Mouse (Mus musculus) left cerebral cortex, adult 18-20 months (tissue): ENCODE results near the gene Sh3rf3. TPM values are rescaled to one million over a fixed set of nuclear protein-coding genes. Genes with fewer than 3 reads are reported as not detected.

Experiments used
- DNase-seq, 2 experiments: peaks; one replicate each; pipeline ENCODE4 v3.0.0; 2021 to 2022; ENCODE audit warnings: low spot score in 2 of 2, mixed read lengths in 1 of 2
- total RNA-seq, 2 experiments: library from RNA; stranded (reverse); gene quantifications; 2 replicates each; pipeline ENCODE4 v1.2.3; 2021

Sh3rf3 gene
- total RNA-seq, 2 experiments from 2014 or later, result 43.7 to 45.5 TPM

DNA sequence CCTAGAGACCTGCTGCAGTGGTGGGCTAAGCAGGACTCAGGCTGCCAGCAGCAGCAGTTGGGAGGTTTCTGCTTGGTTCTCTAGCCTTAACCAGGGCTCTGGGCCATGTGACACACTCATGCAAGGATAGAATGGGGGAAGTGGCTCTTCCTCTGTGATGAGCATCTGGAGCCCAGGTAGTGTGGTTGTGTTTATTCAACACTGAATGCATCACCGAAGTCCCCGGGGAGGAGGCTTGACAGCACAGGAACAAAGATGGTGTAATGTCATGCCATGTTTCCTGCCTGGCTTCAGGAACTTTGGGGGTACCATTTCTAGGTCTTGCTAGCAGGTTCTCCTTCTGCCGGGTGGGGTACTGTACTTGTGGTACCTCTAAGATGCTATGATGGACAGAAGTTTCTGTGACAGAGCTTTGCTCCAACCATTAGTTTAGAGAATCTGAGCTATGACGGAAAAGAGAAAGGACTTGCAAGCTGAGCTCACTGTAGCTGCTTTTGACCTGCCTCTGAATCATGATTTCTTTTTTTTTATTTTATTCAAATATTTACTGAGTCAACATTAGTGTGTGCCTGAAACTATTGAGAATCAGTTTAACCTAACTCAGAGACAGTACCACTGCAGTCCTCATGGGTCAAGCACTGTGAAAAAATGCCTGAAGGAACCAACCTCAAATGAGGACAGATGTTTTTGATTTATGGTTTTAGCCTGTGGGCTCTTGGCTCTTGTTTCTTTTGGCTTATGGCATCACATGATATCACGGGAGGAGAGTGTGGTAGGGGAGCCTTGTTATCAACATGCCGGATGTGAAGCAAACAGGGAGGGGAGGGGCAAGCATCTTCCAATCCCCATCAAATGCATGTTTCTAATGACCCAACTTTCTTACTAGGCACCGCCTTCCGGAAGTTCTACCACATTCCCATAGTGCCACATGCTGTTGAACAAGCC lies 102.4 kb downstream of the Sh3rf3 start:
- DNase-seq, result no peak

DNA sequence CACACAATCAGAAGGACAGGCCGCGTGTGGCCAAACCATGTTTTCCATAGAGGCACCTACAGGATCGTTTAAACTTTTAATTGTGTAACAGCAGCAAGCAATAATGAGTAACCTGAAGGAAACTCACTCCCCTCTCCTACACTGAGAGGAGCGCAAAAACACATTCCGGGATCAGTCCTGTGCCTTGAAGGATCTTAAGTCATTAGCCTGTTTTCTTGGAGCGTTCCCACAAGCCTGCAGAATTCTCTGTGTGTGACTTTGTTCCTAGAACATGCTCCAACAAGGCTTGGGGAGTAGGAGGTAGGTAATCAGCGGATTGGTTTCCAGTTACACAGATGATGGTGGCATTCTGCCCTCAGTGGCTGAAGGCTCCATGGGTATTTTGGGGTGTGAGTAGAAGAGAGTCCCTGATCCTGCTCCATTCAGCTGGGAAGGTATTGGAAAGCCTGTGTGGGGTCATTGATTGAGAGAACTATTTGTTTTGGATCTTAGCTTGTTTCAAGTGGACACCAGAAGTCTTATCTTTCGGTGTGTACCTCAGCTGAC lies 108.6 kb downstream of the Sh3rf3 start:
- DNase-seq, result no peak

- DNase-seq, result no peak
These were observed 109.2 kb downstream of the Sh3rf3 start for GRCm38 (mm10) chr10:58922216-58922829.

DNA sequence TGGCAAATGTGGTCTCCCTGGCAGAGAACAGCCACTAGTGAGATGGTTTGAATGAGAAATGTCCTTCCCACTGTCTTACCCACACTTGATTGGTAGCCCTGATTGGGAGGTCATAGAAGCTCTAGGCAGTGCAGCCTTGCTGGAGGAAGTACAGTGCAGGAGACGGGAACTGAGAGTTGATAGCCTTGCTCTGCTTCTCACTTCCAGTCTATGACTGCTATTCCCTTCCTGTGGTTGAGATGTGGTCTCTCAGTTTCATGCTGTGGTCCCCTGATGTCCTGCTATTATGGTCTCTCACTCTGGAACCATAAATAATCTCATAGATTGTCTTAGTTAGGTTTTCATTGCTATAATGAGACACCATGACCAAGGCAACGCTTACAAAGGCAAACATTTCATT lies 109.8 kb downstream of the Sh3rf3 start:
- DNase-seq, result no peak

DNA sequence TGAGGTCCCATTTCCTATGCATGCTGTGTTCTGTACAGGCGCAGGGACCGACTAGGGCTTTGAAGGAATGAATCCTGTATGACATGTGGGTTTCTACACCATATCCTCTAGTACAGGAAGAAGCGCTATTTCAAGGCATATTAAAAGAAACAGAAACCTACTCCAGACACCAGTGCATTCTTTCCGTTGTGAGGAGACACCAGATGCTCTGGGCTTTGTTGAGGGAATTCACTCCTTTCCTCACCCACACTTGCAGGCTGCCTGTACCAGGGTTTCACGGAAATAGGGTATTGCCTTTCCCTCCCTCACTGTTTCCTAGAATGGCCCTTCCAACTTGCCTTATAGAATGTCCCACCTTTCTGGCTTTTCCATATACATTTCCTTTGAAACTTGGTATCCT lies 113.4 kb downstream of the Sh3rf3 start:
- DNase-seq, result peak in 1 of 2 experiments; percentile 52

DNA sequence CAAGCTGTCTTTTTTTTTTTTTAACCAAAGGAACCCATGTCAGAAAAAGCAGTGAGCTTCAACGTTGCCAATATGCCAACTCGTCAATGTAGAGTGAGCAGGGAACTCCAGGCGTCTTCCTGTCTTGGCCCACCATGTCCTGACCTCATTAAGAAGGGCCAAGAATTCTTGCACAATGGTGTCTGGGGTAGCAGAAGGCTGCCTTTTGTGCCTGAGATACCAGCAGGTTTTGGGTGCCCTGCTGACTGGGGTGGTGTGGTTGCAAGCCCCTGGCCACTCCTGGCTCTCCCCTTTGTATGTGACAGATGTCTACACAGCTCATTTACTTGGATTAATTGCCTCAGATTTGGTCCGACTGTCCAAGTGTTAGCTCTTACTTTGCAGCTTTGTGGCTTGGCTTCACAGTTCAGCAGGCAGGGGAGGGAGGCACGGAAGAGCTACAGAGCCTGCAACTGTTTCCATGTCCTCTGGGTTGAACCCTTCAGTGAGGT lies 115.8 kb downstream of the Sh3rf3 start:
- DNase-seq, result no peak

- DNase-seq, result peak in 1 of 2 experiments; percentile 23
These were observed 119.1 kb downstream of the Sh3rf3 start for GRCm38 (mm10) chr10:58932151-58932773.

GRCm38 (mm10) chr10:58935606-58936005 lies 122.4 kb downstream of the Sh3rf3 start:
- no peak for DNase-seq

GRCm38 (mm10) chr10:58936441-58936860 lies 123.3 kb downstream of the Sh3rf3 start:
- DNase-seq, result no peak

GRCm38 (mm10) chr10:58937521-58937920 lies 124.4 kb downstream of the Sh3rf3 start:
- DNase-seq, result no peak

DNA sequence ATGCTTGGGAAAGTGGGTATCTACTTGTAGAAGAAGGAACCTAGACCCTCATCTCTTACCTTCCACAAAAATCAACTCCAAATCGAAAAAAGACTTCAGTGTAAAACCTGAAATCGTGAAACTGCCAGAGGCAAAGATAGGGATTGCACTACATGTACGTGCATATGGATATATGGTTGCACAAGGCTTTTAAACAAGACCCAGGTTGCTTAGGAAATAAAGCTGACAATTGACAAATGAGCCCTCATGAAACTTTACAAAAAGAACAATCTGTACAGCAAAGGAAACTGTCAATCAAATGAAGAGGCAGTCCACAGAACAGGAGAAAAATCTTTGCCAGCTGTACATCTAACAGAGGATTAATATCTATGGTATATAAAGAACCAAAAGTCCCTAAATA lies 129.7 kb downstream of the Sh3rf3 start:
- DNase-seq, result no peak

- DNase-seq, result no peak
These were observed 130.7 kb downstream of the Sh3rf3 start for GRCm38 (mm10) chr10:58943661-58944400.

DNA sequence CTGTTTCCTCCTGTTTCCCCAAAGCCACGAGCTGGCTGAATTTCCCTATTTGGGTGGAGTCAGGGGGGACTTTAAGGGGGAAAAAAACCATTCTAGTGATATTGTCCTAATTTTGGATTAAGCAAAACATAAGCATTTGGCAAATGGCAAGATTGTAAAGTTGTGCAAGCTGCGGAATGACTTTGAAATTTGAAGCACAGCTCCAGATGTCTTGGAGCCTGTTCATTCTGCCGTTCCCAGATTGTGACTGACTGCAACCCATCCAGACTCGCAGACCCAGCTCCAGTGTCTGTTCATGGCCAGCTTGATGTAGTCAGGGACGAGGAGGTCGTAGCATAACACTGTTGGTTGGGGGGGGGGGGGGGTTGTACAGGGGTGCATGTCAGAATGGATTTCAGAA lies 131.8 kb downstream of the Sh3rf3 start:
- no peak for DNase-seq

DNA sequence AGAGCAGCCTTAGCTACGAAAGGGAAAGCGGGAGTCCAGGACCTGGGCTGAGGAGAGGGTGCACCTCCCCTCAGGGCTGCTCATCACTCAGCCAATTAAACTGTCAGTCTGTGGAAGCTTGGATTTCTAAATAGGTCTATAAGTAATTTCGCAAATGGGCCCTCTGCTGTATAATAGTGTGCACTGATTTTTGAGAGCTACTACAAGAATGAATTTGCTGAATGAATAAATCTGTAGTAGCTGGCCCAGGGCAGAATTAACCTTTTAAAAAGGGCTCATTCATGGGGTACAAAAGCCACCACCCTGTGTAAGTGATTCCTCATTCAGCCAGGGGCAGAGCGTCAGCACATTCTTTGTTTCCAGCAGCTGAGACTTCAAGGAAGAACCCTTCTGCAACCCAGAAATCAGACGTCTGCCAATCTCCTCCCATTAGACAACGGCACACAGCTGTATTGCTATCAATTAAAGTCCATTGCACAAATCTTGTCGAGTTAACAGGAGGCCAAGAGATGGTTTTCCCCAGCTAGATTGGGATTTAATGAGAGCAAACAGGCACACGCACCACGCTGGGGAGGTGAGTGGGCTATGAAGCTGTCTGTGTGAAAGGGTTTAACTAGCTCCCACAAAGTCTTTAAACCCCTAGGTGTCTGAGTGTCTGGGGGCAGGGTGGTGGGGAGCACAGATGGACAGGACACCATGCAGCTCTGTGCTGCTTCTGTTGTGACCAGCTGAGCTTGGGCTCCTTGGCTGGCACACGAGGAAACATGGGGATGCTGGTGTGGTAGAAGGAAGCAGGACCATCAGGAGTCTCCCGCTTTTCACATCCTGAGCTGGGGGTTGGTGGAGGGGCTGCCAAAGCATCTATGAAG lies 136.8 kb downstream of the Sh3rf3 start:
- DNase-seq, result no peak

GRCm38 (mm10) chr10:58960193-58960592 lies 147.0 kb downstream of the Sh3rf3 start:
- DNase-seq, result no peak

DNA sequence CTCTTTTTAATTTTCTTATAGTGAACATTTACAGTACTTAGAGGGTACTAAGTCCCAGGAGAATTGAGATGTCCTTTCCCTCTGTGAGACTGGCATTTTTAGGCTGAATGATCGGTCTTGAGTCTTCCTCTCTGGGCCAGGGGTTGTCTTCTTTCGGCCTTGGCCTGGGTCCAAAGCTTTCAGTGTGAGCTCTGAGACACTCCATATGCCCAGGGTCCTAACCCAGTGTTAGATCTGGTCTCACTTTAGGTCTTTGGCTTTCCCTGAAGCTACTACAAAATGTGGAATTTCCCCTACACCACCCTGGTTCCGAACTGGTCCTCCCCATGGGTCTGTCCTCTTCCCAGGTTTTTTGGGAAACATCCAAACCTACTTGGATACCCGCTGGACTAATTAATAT lies 155.1 kb downstream of the Sh3rf3 start:
- no peak for DNase-seq

GRCm38 (mm10) chr10:58969351-58969750 lies 156.2 kb downstream of the Sh3rf3 start:
- no peak for DNase-seq

DNA sequence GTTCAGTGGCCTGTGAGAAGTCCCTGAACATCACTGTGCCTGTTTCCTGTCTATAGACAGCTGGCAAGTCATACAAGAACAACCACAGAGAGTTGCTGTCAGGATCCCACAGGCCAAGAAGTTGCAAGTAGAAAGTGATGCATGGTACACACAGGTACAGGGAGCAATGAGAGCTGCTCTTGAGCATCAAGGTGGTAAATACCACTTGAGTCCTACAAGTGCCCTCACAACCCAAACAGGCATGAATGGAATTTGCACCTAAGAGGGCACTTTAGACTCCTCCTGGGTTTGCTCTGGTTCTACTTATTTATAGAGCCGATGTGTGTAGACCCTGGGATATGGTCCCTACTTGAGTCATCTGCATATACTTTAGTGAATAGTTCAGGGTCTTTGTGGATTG lies 159.0 kb downstream of the Sh3rf3 start:
- DNase-seq, result no peak

DNA sequence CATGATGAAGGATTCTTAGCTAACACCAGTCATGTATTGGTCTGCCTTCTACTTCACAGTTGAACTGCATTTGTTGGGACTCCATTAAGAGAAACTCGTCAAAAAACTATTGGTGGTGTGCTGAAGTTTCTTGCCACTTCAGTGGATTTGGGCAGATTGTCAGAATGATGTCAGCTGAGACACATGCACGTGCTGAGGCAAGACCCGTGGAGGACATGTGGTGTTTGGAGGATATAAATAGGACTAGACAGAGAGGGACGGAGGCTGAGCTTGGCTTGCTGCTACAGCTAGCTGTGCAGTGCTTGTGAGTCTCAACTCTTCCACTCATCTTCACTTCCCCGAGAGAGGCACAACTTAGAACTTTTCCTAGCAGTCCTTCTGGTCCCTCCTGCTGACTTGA lies 161.0 kb downstream of the Sh3rf3 start:
- DNase-seq, result no peak
